Mouse (Mus musculus): ENCODE data around the gene Tex33. TPM values are rescaled to one million over a fixed set of nuclear protein-coding genes. Genes with fewer than 3 reads are reported as not detected.
A peak's percentile ranks its signal among the peaks of the same experiment; 100 is the strongest.

Tex33 gene
- polyA plus RNA-seq, 1 experiment: not detected

DNA sequence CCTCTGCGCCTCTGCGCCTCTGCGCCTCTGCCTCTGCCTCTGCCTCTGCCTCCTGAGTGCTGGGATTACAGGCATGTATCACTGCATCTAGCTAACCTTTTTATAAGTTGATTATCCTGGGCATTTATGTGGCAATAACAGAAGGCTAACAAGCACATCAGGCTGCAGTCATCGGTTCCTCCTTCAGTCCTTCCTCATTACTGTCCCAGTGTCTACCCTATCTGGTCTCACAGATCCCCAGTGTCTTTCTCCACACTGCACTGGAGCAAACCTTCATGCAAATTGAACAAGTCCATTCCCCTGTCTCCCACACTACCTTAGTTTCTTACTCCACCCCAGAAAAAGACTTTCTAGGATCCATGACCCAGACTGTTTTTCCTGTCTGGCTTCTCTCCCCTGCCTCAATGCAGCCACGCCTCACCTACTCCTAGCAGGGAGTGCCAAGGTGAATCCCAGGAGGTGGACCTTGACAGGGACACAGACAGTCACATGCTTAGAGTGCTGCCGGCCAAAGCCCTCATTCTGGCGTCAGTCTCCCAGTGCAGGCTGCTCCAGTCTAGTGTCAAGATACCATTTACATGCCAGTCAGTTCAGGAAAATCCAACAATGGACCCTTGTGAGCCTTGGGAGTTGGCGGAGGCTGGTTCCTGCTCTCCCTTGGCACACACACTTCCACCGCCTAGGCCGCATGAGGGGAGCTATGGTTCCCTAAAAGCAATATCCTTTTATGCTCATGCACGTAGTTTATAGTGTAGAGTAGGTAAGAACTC lies 12.1 kb downstream of the Tex33 start:
- TF ChIP-seq POLR2A (IDR thresholded peaks at IDR 0.05; ENCODE audit: low read depth, low read length) (no peak), CTCF (IDR thresholded peaks at IDR 0.05; ENCODE audit: borderline replicate concordance, insufficient read depth, low read length) (no peak)
- Histone ChIP-seq H3K4me3 (ENCODE audit: insufficient read depth, low read length) (no peak overlapping the region), H3K4me1 (ENCODE audit: control insufficient read depth, insufficient read depth, low read length) (no peaks in the 10 kb centered on the region), H3K27ac (ENCODE audit: insufficient read depth, low read length) (no peak overlapping the region)

GRCm38 (mm10) chr15:78382115-78382514 lies 13.6 kb downstream of the Tex33 start:
- no peak overlapping the region for H3K4me3 ChIP-seq (ENCODE audit: insufficient read depth, low read length)
- H3K27ac ChIP-seq (ENCODE audit: insufficient read depth, low read length): no peak overlapping the region
- TF ChIP-seq POLR2A (IDR thresholded peaks at IDR 0.05; ENCODE audit: low read depth, low read length): no peak
- TF ChIP-seq CTCF (IDR thresholded peaks at IDR 0.05; ENCODE audit: borderline replicate concordance, insufficient read depth, low read length): no peak
- no peaks in the 10 kb centered on the region for H3K4me1 ChIP-seq (ENCODE audit: control insufficient read depth, insufficient read depth, low read length)

DNA sequence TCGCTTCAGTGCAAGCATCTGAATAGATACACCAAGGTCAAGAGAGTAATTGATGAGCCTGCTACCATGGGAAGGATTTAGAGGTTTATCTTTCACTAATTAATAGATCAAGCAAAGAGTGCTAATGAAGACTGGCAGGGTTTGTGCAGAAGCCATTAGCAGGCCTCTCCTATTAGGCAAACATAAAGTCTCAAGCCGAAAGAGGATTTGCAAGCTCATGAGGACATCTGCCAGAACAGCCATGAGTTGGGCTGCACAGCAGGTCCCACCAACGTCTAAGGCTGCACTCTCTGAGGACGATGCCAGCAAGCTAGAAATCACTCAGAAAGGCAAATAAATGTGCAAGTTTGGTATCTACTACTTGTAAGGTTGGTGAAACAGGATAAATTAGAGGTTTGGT lies 15.0 kb downstream of the Tex33 start:
- Histone ChIP-seq H3K4me1 (ENCODE audit: control insufficient read depth, insufficient read depth, low read length) (no peaks in the 10 kb centered on the region), H3K27ac (ENCODE audit: insufficient read depth, low read length) (no peak overlapping the region), H3K4me3 (ENCODE audit: insufficient read depth, low read length) (no peak overlapping the region)
- TF ChIP-seq CTCF (IDR thresholded peaks at IDR 0.05; ENCODE audit: borderline replicate concordance, insufficient read depth, low read length): no peak
- TF ChIP-seq POLR2A (IDR thresholded peaks at IDR 0.05; ENCODE audit: low read depth, low read length): no peak

- Histone ChIP-seq H3K4me1 (ENCODE audit: control insufficient read depth, insufficient read depth, low read length) (no peaks in the 10 kb centered on the region), H3K4me3 (ENCODE audit: insufficient read depth, low read length) (no peak overlapping the region), H3K27ac (ENCODE audit: insufficient read depth, low read length) (no peak overlapping the region)
- TF ChIP-seq CTCF (IDR thresholded peaks at IDR 0.05; ENCODE audit: borderline replicate concordance, insufficient read depth, low read length): no peak
- TF ChIP-seq POLR2A (IDR thresholded peaks at IDR 0.05; ENCODE audit: low read depth, low read length): no peak
Observed at GRCm38 (mm10) chr15:78380208-78380607, 15.5 kb downstream of the Tex33 start.

GRCm38 (mm10) chr15:78378556-78378955 lies 17.2 kb downstream of the Tex33 start:
- Histone ChIP-seq H3K27ac (ENCODE audit: insufficient read depth, low read length) (no peak overlapping the region), H3K4me1 (ENCODE audit: control insufficient read depth, insufficient read depth, low read length) (no peaks in the 10 kb centered on the region), H3K4me3 (ENCODE audit: insufficient read depth, low read length) (no peak overlapping the region)
- TF ChIP-seq POLR2A (IDR thresholded peaks at IDR 0.05; ENCODE audit: low read depth, low read length): no peak
- TF ChIP-seq CTCF (IDR thresholded peaks at IDR 0.05; ENCODE audit: borderline replicate concordance, insufficient read depth, low read length): no peak

- Histone ChIP-seq H3K4me1 (ENCODE audit: control insufficient read depth, insufficient read depth, low read length) (no peaks in the 10 kb centered on the region), H3K4me3 (ENCODE audit: insufficient read depth, low read length) (no peak overlapping the region), H3K27ac (ENCODE audit: insufficient read depth, low read length) (no peak overlapping the region)
- TF ChIP-seq POLR2A (IDR thresholded peaks at IDR 0.05; ENCODE audit: low read depth, low read length) (no peak), CTCF (IDR thresholded peaks at IDR 0.05; ENCODE audit: borderline replicate concordance, insufficient read depth, low read length) (no peak)
Observed at GRCm38 (mm10) chr15:78377859-78378258, 17.9 kb downstream of the Tex33 start.

DNA sequence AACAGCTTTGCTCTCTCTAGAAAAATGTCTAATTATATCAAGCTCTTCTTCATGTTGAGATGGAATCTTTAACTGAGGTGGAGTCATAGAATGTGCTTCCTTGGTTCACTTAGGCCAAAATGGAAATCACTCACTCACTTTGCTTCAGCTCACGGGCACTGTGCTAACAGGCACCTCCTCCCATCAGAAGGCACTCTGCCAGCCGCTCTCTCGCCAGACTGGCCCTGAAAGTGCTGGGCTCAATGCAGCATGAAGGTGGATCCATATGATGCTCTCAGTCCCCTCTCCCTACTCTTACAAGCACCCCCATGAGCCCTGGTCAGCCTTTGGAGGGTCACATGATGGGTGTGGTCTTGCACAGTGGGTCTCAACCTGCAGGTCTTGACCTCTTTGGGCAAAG lies 21.5 kb downstream of the Tex33 start:
- Histone ChIP-seq H3K4me3 (ENCODE audit: insufficient read depth, low read length) (no peak overlapping the region), H3K27ac (ENCODE audit: insufficient read depth, low read length) (no peak overlapping the region), H3K4me1 (ENCODE audit: control insufficient read depth, insufficient read depth, low read length) (no peaks in the 10 kb centered on the region)
- no peak for TF ChIP-seq CTCF (IDR thresholded peaks at IDR 0.05; ENCODE audit: borderline replicate concordance, insufficient read depth, low read length)
- no peak for TF ChIP-seq POLR2A (IDR thresholded peaks at IDR 0.05; ENCODE audit: low read depth, low read length)

DNA sequence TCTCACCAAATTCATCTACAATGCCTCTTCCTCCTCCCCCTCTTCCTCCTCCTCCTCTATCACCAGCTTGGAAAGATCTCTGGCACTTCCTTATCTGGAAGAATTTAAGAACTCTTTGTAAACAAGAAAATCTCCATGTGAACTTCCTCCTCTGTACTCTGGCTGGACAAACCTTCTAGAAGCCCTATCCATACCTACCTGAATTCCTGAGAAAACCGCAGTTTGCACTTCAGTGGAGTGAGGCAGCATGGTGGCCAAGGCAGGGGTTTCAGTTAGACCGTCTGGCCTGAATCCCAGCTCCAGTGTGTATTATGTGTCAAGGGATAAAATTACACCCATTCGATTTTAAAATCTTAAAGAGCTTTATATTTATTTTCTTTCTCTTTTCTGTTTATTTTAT lies 22.9 kb downstream of the Tex33 start:
- TF ChIP-seq CTCF (IDR thresholded peaks at IDR 0.05; ENCODE audit: borderline replicate concordance, insufficient read depth, low read length): no peak
- TF ChIP-seq POLR2A (IDR thresholded peaks at IDR 0.05; ENCODE audit: low read depth, low read length): no peak
- Histone ChIP-seq H3K4me3 (ENCODE audit: insufficient read depth, low read length) (no peak overlapping the region), H3K4me1 (ENCODE audit: control insufficient read depth, insufficient read depth, low read length) (no peaks in the 10 kb centered on the region), H3K27ac (ENCODE audit: insufficient read depth, low read length) (no peak overlapping the region)

- no peak for TF ChIP-seq POLR2A (IDR thresholded peaks at IDR 0.05; ENCODE audit: low read depth, low read length)
- no peak for TF ChIP-seq CTCF (IDR thresholded peaks at IDR 0.05; ENCODE audit: borderline replicate concordance, insufficient read depth, low read length)
- H3K4me1 ChIP-seq (ENCODE audit: control insufficient read depth, insufficient read depth, low read length): no peaks in the 10 kb centered on the region
Observed at GRCm38 (mm10) chr15:78369641-78370040, 26.1 kb downstream of the Tex33 start.

GRCm38 (mm10) chr15:78368926-78369346 lies 26.8 kb downstream of the Tex33 start:
- TF ChIP-seq CTCF (IDR thresholded peaks at IDR 0.05; ENCODE audit: borderline replicate concordance, insufficient read depth, low read length): peak; percentile 72
- TF ChIP-seq POLR2A (IDR thresholded peaks at IDR 0.05; ENCODE audit: low read depth, low read length): no peak

More at GRCm38 (mm10) chr15:78369641-78370040, 26.1 kb downstream of the Tex33 start:
- Histone ChIP-seq H3K4me3 (ENCODE audit: insufficient read depth, low read length) (no peak overlapping the region), H3K27ac (ENCODE audit: insufficient read depth, low read length) (no peak overlapping the region)

More at GRCm38 (mm10) chr15:78368926-78369346, 26.8 kb downstream of the Tex33 start:
- Histone ChIP-seq H3K27ac (ENCODE audit: insufficient read depth, low read length) (no peak overlapping the region), H3K4me1 (ENCODE audit: control insufficient read depth, insufficient read depth, low read length) (no peaks in the 10 kb centered on the region), H3K4me3 (ENCODE audit: insufficient read depth, low read length) (no peak overlapping the region)
